Mouse (Mus musculus) hindbrain, embryonic 13.5 days (tissue): Measurements from ENCODE around the gene Ppp1r14c. TPM values are rescaled to one million over a fixed set of nuclear protein-coding genes. Genes with fewer than 3 reads are reported as not detected.

Source experiments
- ATAC-seq: fragments of 200-750 bp; cut with Nextera tagmentation; 2 replicates; pipeline ENCODE4 v1.8.0; 2017; ENCODE audit warnings: moderate TSS enrichment; ENCODE audit not compliant: low FRiP score
- H3K27ac ChIP-seq: fragments of 300-500 bp; sonication (generic); 2 replicates; pipeline ENCODE4 v1.5.1; 2015; ENCODE audit warnings: inconsistent platforms, mild to moderate bottlenecking, moderate library complexity
- H3K27me3 ChIP-seq: fragments of 300-500 bp; sonication (generic); 2 replicates; pipeline ENCODE4 v1.6.1; 2015; ENCODE audit warnings: mild to moderate bottlenecking, inconsistent platforms
- H3K36me3 ChIP-seq: fragments of 300-500 bp; sonication (generic); 2 replicates; pipeline ENCODE4 v1.6.1; 2015; ENCODE audit warnings: mild to moderate bottlenecking, inconsistent platforms
- H3K4me1 ChIP-seq: fragments of 300-500 bp; sonication (generic); replicated peaks from 2 replicates; pipeline ENCODE4 v1.6.1; 2015; ENCODE audit warnings: inconsistent platforms
- H3K4me2 ChIP-seq: fragments of 300-500 bp; sonication (generic); 2 replicates; pipeline ENCODE4 v1.6.1; 2015; ENCODE audit warnings: inconsistent platforms, mild to moderate bottlenecking, moderate library complexity
- H3K4me3 ChIP-seq: fragments of 300-500 bp; sonication (generic); 2 replicates; pipeline ENCODE4 v1.5.1; 2015; ENCODE audit warnings: mild to moderate bottlenecking, inconsistent platforms
- H3K9ac ChIP-seq: fragments of 300-500 bp; sonication (generic); 2 replicates; pipeline ENCODE4 v1.6.1; 2015; ENCODE audit warnings: mild to moderate bottlenecking, inconsistent platforms
- H3K9me3 ChIP-seq: fragments of 300-500 bp; sonication (generic); 2 replicates; pipeline ENCODE4 v1.6.1; 2016; ENCODE audit warnings: inconsistent platforms
- WGBS: fragments of 180-500 bp; shearing (Covaris S2); methylation state at CpG from one replicate; pipeline ENCODE4 v1.1.7; 2015; 5-methylcytosine and 5-hydroxymethylcytosine counted together
- polyA plus RNA-seq: library from polyadenylated mRNA; unstranded; fragments of >200 nt; fragmentation: Nextera tagmentation; extraction: Ambion mirVana; gene quantifications from 2 replicates; pipeline ENCODE4 v1.2.1, GENCODE M21; 2015

Ppp1r14c gene
- polyA plus RNA-seq = 42.6 and 43.3 TPM in 2 replicates

DNA sequence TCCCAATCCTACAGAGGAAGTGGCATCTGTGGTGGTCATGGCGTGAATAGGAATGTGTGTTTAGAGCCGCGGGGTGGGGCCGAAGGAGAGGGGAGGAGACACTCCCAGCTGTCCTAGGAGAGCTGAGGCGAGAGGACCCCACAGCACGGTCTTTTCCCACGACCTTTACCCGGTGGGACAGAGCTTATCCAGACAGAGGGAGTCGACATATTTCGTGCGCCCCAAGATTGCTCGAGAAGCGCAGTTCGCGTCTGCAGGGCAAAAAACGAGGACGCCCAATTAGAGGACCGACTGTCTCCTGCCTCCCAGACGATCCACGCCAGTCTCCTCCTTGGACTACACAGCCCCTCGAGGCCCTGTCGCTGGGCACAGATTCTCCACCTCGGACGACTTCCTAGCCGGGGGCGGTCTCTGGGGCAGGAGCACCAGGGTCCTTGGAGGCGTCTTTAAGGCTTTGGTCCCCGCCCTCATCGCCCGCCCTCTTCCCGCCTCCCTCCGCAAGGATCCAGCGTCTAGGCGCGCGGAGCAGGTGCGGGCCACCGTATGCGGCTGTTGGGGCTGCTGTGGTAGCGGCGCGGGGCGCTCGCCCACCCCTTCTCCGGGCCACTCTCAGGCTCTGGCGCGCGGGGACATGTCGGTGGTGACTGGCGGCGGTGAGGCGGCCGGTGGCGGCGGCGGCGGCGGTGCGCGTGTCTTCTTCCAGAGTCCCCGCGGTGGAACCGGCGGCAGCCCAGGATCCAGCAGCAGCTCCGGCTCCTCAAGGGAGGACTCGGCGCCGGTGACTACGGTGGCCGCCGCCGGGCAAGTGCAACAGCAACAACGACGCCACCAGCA lies at the start of gene Ppp1r14c:
TSS of gene Ppp1r14c (plus strand) at position 22 of the 834 bp plus-strand sequence.
- 0 out of 2 replicates have a peak, but pooled peaks cover 3% of the 10 kb centered on the region for H3K27me3 ChIP-seq
- peak; percentile 92 for ATAC-seq
- H3K9me3 ChIP-seq = no peaks in the 10 kb centered on the region
- WGBS = under 1% methylated on average over 72 of the region's 74 CpGs
- peak within 1 kb of the TSS; percentile 73 for H3K4me2 ChIP-seq
- no peaks in the 10 kb centered on the region for H3K36me3 ChIP-seq
- H3K4me3 ChIP-seq = peak within 1 kb of the TSS; percentile 58
- H3K4me1 ChIP-seq = peaks cover 10% of the 10 kb centered on the region
- peak within 1 kb of the TSS; percentile 89 for H3K27ac ChIP-seq
- peak within 1 kb of the TSS; percentile 79 for H3K9ac ChIP-seq

DNA sequence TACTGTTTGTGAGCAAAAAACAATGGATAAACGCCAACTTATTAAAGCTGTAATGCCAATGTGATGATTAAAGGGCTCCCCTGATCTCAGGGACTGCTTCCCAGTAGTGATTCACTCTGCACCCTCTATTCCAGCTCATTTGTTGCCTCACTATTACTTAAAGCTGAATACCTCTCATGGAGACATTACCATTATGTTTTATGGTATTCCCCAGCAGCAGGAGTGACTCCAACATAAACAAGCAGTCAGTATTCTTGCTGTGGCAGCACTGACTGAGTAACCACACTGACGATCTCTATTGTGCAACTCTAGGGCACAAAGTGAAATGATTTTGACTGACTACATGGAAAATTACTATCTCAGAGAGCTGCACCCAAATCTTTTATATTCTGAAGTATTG lies 44.5 kb upstream of the Ppp1r14c start:
- 86% methylated on average over 2 of the region's 2 CpGs for WGBS
- Histone ChIP-seq H3K27ac (no peak overlapping the region), H3K9me3 (no peaks in the 10 kb centered on the region), H3K36me3 (no peaks in the 10 kb centered on the region), H3K4me3 (no peak overlapping the region), H3K9ac (no peak overlapping the region), H3K27me3 (no peaks in the 10 kb centered on the region), H3K4me2 (no peak overlapping the region), H3K4me1 (no peaks in the 10 kb centered on the region)
- no peak for ATAC-seq

DNA sequence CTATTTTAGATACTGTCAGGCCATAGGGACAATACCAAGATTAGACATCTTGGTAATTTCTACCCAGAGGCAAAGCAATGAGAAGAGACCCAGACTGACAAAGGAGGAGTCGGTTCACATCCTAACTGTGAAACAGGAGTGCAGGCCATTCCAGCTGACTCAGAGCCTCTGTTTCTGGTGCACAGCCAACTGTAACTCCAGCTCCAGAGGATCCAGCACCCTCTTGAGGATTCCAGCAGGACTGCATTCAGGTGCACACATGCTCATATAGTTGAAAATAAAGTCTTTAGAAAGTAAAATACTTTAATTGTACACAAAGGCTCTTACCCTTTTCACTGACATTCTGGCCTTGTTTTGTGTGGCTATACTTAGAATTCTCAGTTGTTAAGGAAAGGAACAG lies 40.4 kb upstream of the Ppp1r14c start:
- WGBS = 100% methylated on average over 1 of the region's 1 CpGs

DNA sequence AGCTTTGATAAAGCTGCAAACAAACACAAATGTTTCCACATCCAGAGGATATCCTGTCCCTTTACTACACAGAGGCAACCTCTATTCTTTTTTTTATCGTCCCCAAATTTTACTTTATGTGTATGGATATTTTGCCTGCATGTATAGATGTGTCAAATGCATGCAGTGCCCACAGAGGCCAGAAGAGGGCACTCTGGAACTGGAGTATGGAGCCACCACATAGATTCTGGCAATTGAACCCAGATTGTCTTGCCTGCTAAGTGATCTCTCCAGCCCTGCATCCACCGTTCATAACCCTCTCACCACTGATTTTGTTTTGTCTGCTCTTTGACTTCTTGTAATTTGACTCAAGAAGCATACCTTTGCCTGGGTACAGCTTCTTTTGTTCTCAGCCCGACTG lies 33.0 kb upstream of the Ppp1r14c start:
- no peak overlapping the region for H3K4me2 ChIP-seq
- no peak overlapping the region for H3K27ac ChIP-seq
- H3K4me1 ChIP-seq = no peaks in the 10 kb centered on the region
- 34% methylated on average over 3 of the region's 3 CpGs for WGBS
- no peaks in the 10 kb centered on the region for H3K36me3 ChIP-seq
- 0 out of 2 replicates have a peak, but pooled peaks cover 2% of the 10 kb centered on the region for H3K27me3 ChIP-seq
- ATAC-seq = peak; percentile 77; the same call in 1 of the 2 replicates
- no peak overlapping the region for H3K4me3 ChIP-seq
- no peak overlapping the region for H3K9ac ChIP-seq
- 0 out of 2 replicates have a peak, but pooled peaks cover 3% of the 10 kb centered on the region for H3K9me3 ChIP-seq

More for the DNA sequence above, 40.4 kb upstream of the Ppp1r14c start:
- no peaks in the 10 kb centered on the region for H3K27me3 ChIP-seq
- no peak for ATAC-seq
- no peak overlapping the region for H3K27ac ChIP-seq
- H3K36me3 ChIP-seq = no peaks in the 10 kb centered on the region
- no peaks in the 10 kb centered on the region for H3K4me1 ChIP-seq
- H3K4me3 ChIP-seq = no peak overlapping the region
- no peaks in the 10 kb centered on the region for H3K9me3 ChIP-seq
- no peak overlapping the region for H3K4me2 ChIP-seq
- no peak overlapping the region for H3K9ac ChIP-seq

DNA sequence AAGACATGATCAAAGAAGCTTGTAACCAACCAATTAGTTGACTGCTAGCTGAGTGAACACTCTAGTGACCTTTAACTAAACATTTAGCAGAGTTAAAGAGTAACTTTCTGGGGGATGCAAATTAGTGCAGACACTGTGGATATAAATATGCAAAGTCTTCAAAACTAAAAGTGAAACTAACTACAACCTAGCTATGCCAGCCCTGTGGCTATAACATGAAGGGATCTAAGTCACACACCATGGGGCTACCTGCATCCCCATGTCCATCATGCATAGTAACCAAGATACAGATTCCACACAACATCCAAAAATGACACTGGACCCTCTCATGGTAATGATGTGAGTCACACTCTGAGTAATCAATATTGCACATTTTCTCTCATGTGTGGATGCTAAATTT lies 31.3 kb upstream of the Ppp1r14c start:
- 0 out of 2 replicates have a peak, but pooled peaks cover 3% of the 10 kb centered on the region for H3K9me3 ChIP-seq
- H3K4me3 ChIP-seq = no peak overlapping the region
- no peaks in the 10 kb centered on the region for H3K36me3 ChIP-seq
- no peak for ATAC-seq
- no peak overlapping the region for H3K4me2 ChIP-seq
- no peak overlapping the region for H3K27ac ChIP-seq
- H3K4me1 ChIP-seq = no peaks in the 10 kb centered on the region
- H3K27me3 ChIP-seq = 0 out of 2 replicates have a peak, but pooled peaks cover 2% of the 10 kb centered on the region
- no peak overlapping the region for H3K9ac ChIP-seq

DNA sequence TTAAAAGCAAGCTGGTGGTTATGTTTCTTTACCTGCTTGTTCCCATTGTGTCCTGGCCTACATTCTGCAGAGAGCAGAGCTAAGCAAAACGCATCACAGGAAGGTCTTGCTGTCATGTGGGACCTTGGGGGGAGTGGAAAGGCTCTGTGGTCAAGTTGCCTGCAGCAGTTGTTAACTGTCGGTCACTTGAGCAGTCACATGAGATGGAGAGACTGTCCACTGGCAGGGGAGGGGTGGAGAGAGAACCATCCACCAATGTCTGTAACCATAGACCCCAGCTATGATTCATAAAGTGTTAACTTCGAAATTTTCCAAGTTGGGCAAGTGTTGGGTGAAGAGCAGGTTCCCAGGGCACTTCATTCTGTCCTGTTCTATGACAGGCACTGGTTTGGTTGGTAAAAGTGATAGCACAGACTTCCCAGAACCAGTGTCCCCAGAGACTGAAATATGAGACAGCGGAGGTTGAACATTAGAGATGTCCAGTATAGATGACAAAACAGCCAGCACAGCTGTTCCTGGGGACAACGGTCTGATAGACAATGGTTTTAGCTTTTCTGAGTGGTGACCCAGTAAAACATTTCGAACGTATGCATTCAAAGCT lies 29.0 kb upstream of the Ppp1r14c start:
- H3K9me3 ChIP-seq = no peaks in the 10 kb centered on the region

DNA sequence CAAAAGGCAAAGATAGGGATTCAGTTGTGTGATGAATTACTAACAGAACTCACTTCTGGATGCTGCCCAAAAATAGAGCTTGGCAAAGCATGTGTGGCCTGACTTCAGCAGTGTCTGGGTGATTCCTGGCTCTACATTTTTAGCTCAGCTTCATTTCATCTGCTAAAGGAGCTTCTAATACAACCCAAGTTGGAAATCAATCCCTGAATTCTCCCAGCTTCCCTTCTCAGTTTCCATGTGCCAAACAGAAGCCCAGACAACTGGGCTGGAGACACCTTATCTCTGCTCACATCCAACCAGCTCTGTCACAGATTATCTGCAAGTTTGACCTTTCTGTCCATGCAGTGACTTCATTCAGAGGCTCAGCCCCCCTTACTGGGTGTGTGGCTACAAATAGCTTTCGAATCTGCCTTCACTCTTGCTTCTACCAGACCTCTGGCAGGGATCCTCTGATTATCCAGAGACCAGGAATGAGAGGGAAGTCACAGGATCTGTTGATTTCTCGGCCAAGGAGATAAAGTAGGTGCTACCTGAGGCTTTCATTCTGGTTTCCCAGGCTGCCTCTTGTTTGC lies 28.4 kb upstream of the Ppp1r14c start:
- 61% methylated on average over 2 of the region's 2 CpGs for WGBS
- H3K9me3 ChIP-seq = no peaks in the 10 kb centered on the region

More for the DNA sequence above, 29.0 kb upstream of the Ppp1r14c start:
- no peak overlapping the region for H3K4me3 ChIP-seq
- 0 out of 2 replicates have a peak, but pooled peaks cover 2% of the 10 kb centered on the region for H3K27me3 ChIP-seq
- WGBS = 79% methylated on average over 7 of the region's 7 CpGs
- no peak overlapping the region for H3K4me2 ChIP-seq
- H3K27ac ChIP-seq = no peak overlapping the region
- ATAC-seq = no peak
- H3K4me1 ChIP-seq = no peaks in the 10 kb centered on the region
- H3K36me3 ChIP-seq = no peaks in the 10 kb centered on the region
- H3K9ac ChIP-seq = no peak overlapping the region

DNA sequence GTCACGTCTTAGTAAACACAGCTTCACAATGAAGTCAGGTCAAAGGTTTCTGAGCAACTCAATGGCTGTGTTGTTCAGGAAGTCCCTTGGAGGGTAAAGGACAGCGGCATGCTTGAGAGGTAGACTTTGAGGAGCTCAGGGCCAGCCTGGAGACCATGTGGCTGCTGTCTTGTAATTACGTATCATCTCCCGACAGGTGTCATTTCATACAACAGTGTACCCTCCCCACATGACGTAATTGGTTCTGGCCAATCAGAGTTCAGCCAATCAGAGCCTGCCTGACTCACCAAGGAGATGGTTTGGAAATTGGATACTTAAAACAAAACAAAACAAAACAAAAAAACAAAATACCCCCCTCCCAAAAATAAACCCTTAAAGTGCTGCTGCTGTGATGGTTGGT lies 20.2 kb upstream of the Ppp1r14c start:
- no peak overlapping the region for H3K4me2 ChIP-seq
- H3K4me1 ChIP-seq = no peaks in the 10 kb centered on the region
- no peak overlapping the region for H3K27ac ChIP-seq
- no peaks in the 10 kb centered on the region for H3K36me3 ChIP-seq
- H3K9ac ChIP-seq = no peak overlapping the region
- H3K9me3 ChIP-seq = no peaks in the 10 kb centered on the region
- H3K4me3 ChIP-seq = no peak overlapping the region
- no peaks in the 10 kb centered on the region for H3K27me3 ChIP-seq
- no peak for ATAC-seq
- 53% methylated on average over 5 of the region's 5 CpGs for WGBS

More for the DNA sequence above, 28.4 kb upstream of the Ppp1r14c start:
- Histone ChIP-seq H3K36me3 (no peaks in the 10 kb centered on the region), H3K27me3 (0 out of 2 replicates have a peak, but pooled peaks cover 2% of the 10 kb centered on the region), H3K4me2 (no peak overlapping the region), H3K9ac (no peak overlapping the region), H3K27ac (no peak overlapping the region), H3K4me3 (no peak overlapping the region), H3K4me1 (no peaks in the 10 kb centered on the region)
- ATAC-seq = no peak

DNA sequence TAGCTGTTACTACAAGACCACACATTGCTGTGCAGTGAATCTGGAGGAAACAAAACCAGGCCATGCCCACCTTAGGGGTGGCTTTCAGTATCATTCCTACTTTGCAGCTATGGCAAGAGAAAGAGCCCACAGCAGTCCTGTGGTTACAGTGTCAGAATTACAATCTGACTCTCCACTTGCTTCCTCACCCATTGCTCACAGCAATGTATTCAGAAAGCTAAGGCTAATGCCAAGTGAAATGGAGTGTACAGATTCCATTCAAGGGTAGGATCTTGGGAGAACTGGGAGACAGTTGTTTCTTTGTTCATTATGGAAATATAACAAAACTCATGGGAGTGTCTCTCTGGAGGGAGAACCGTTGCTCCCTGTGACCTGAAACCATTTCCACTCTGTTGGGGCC lies 6.3 kb upstream of the Ppp1r14c start:
- H3K9ac ChIP-seq = no peak overlapping the region
- ATAC-seq = no peak
- H3K4me3 ChIP-seq = no peak overlapping the region

DNA sequence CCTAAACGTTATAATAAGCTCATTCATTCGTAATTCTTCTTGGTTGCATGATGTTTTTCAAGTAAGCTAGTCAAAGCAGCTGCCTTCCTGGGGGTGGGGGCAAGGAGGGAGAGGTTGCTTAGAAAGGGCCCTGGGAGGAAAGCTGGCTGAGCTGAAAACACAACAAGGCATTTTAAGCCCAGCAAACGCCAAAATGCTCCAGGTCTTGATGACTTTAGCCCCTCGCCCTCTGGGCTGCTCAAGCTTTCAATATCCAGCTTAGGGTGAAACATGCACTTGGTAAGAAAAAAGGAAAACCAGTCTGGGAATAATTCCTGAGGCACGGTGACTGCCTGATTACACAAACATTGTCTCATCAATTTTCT lies 204 bp upstream of the Ppp1r14c start:
- H3K27ac ChIP-seq = peak overlapping the region; percentile 89
- H3K36me3 ChIP-seq = no peaks in the 10 kb centered on the region
- no peaks in the 10 kb centered on the region for H3K9me3 ChIP-seq
- peak overlapping the region; percentile 58 for H3K4me3 ChIP-seq
- H3K9ac ChIP-seq = peak overlapping the region; percentile 79
- peak overlapping the region; percentile 73 for H3K4me2 ChIP-seq
- H3K27me3 ChIP-seq = 0 out of 2 replicates have a peak, but pooled peaks cover 3% of the 10 kb centered on the region
- ATAC-seq = peak; percentile 11
- H3K4me1 ChIP-seq = peaks cover 10% of the 10 kb centered on the region
- 14% methylated on average over 5 of the region's 5 CpGs for WGBS

More for the DNA sequence above, 6.3 kb upstream of the Ppp1r14c start:
- Histone ChIP-seq H3K4me1 (no peaks in the 10 kb centered on the region), H3K4me2 (no peak overlapping the region), H3K9me3 (no peaks in the 10 kb centered on the region), H3K36me3 (no peaks in the 10 kb centered on the region), H3K27ac (no peak overlapping the region), H3K27me3 (no peaks in the 10 kb centered on the region)
- WGBS = 43% methylated on average over 1 of the region's 1 CpGs

DNA sequence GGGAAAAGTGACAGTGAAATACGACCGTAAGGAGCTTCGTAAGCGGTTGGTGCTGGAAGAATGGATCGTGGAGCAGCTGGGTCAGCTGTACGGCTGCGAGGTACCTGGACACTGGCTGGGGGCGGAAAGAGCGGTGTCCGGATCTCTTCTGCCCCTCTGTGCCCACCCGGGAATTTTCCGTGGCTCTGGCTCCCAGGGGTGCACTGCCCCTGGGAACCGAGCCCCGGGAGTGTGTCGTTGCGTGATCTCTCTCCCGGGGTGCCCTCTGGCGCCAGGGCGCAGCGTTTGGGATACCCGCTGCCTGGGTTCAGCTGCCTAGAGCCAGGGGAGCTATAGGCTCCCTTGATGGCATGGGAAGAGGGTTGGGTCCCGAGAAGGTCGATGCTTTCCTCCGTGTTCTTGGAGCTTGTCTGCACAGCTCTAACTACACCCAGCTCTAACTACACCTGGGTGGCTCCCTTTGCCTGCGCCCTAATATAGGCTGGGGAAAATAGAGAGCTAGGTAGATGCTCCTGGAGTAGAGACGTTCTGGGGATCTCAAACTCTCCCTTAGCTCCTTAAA lies 1.1 kb downstream of the Ppp1r14c start:
- H3K4me3 ChIP-seq = peak overlapping the region; percentile 58
- 2% methylated on average over 26 of the region's 26 CpGs for WGBS
- no peaks in the 10 kb centered on the region for H3K36me3 ChIP-seq
- H3K27ac ChIP-seq = peak overlapping the region; percentile 89
- ATAC-seq = peak; percentile 78
- peak overlapping the region; percentile 73 for H3K4me2 ChIP-seq
- 0 out of 2 replicates have a peak, but pooled peaks cover 3% of the 10 kb centered on the region for H3K27me3 ChIP-seq
- peak overlapping the region; percentile 79 for H3K9ac ChIP-seq
- peaks cover 10% of the 10 kb centered on the region for H3K4me1 ChIP-seq
- H3K9me3 ChIP-seq = no peaks in the 10 kb centered on the region

DNA sequence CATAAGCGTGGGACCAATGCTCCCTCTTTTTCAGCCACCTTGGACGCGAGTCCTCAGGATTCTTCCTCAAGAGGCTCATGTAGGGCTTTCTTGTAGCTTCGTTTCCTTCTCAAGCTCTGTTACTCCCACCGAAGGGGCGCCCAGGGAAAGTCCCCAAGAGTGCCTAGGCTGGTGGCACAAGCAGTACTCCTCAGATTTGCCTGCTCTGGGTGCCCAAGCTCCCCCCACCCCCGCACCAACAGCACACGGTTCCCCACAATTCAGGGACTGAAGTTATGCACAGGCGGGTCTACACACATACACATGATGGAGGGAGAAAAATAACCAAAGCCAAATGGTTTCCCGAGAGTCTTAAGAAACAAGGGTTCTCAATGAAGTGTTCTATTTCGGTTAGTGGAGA lies 1.6 kb downstream of the Ppp1r14c start:
- H3K36me3 ChIP-seq = no peaks in the 10 kb centered on the region
- no peaks in the 10 kb centered on the region for H3K9me3 ChIP-seq
- 28% methylated on average over 11 of the region's 11 CpGs for WGBS
- peaks cover 10% of the 10 kb centered on the region for H3K4me1 ChIP-seq
- no peak for ATAC-seq
- peak overlapping the region; percentile 58 for H3K4me3 ChIP-seq
- H3K27me3 ChIP-seq = 0 out of 2 replicates have a peak, but pooled peaks cover 3% of the 10 kb centered on the region
- H3K27ac ChIP-seq = peak overlapping the region; percentile 89; the same call in 1 of the 2 replicates
- H3K4me2 ChIP-seq = peak overlapping the region; percentile 73
- H3K9ac ChIP-seq = peak overlapping the region; percentile 79
